Mouse (Mus musculus) cortical plate, adult 2 months (tissue): ENCODE data around the gene Gm44502.

ENCODE experiments used
- CTCF ChIP-seq: fragments of 200-500 bp; IDR thresholded peaks from 2 replicates; pipeline ENCODE4 v1.5.1; 2011; ENCODE audit warnings: mild to moderate bottlenecking, control low read depth, low read length; ENCODE audit not compliant: insufficient read depth; ENCODE audit errors: extremely low read depth
- POLR2A ChIP-seq: fragments of 200-500 bp; IDR thresholded peaks from 2 replicates; pipeline ENCODE4 v1.6.1; 2011; ENCODE audit warnings: mild to moderate bottlenecking, low read length, control low read depth; ENCODE audit not compliant: insufficient read depth; ENCODE audit errors: extremely low read depth

DNA sequence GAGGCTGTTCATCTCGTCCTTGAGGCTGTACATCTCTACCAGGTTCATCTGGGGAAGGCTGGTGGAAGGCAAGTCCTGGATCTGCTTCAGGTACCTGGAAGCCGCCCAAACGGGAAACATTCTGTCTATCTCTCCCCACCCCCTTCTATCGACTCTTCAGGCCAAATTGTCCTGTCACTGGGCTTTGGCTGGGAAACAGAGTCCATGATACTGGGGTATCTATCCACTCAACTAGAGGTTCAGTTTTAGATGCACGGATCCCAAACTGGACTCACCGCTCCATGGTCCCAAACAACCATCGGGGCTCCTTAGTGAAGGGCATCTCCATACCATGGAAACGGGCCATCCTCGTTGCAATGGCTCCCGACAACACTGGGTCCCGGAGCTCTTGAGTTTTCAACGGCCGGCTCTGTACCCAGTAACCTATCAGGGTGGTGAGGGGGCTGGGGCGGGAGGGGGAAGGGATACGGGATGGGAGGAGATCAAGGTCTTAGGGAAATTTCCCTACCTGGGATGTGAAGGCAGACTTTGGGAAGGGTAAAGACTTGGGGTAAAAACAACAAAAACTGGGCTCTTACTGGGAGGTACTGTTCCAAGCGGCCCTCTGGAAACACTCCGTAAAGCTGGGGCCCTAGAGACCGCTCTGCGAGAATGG lies 1.2 kb downstream of the Gm44502 start:
- TF ChIP-seq CTCF (no peak), POLR2A (no peak)
